Mouse (Mus musculus): Measurements from ENCODE around the gene Ebf1.

The Ebf1 gene

GRCm38 (mm10) chr11:44619131-44619886 lies 2.2 kb downstream of the Ebf1 start:
- DNase-seq (ENCODE audit: low read depth in 1 of 2, low spot score in 2 of 2), result no peak

GRCm38 (mm10) chr11:44619887-44620693 lies 3.0 kb downstream of the Ebf1 start:
- no peak for DNase-seq (ENCODE audit: low read depth in 1 of 2, low spot score in 2 of 2)

DNA sequence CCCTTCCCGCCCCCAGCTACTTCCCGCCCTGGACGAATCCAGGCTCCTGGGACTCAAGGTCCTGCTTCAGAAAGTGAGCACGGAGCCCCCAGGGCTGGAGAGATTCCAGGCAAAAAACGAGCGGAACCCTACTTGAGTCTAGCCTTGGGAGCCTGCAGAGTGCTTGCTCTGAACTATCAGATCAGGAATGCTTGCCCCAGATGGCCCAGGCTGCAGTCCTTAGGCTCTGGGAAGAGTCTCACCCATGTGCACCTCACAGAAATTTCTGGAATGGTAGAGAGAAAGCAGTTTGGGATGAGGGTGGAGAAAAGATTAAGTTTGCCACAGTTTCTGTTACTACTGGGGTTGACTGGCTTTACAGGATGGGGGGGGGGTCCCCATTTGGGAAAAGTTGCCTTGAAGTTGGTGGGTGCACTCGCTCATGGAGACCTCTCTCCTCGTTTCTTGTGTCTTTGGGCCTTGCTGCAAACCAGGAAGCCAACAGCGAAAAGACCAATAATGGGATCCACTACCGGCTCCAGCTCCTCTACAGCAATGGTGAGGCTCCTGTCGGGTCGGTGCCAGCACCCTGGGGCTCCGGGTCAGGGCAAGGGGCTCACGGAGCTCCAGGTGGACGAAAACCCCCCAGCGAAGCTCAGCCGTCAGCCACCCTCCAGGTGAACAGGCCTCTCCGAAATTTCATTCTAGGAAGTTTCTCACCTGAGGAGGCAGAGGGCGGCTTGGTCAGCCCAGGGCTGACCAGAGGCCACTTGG lies 3.8 kb downstream of the Ebf1 start:
- no peak for DNase-seq (ENCODE audit: low read depth in 1 of 2, low spot score in 2 of 2)

DNA sequence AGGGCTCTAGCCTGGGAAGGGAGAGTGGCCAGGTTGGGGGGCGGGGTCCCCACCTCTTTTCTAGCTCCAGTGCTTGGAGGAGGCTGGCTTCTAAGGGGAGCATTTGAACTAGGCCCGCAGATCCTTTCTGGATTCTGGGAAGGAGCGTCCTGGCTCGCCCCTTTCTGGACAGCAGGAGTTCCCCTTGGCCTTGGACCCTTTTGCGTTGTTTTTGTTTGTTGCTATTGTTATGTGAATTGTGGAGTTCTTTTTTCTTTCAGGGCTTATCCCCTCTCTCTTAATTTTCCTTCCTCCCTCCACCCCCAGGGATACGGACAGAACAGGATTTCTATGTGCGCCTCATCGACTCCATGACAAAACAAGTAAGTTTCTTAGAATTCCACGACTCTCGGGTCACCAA lies 4.5 kb downstream of the Ebf1 start:
- no peak for DNase-seq (ENCODE audit: low read depth in 1 of 2, low spot score in 2 of 2)

DNA sequence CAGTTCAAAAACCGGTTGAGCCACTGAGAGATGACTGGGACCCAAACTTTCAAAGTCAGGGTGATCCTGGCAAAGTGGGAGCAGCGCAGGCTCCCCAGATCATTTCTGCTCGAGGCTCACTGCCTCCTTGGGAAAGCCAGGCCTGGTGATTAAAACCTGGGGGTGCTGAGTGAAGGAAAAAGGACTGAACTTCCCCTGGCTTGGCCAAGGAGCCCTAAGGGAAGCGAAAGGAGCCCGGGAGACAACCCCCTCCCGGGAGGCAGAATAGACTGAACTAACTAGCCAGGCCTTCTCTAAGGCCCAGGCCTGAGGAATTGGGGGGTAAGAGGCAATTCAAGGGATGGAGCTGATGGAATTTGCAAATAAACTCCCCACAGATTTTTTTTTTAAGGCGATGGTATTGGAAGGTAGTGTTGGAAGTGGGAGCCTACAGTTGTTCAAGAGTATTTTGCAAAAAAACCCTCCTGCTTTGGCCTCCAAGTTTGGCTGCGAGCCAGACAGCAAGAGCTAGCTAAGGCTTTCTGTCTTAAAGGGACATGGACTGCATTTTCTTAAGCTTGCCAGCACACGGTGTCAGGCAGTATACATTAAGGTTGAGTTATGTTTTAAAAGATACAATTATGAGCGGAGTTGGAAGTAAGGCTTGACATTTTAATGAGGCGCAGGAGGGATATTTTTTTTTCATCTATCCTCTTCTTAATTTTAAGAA lies 5.1 kb downstream of the Ebf1 start:
- DNase-seq (ENCODE audit: low read depth in 1 of 2, low spot score in 2 of 2), result no peak

GRCm38 (mm10) chr11:44624564-44624963 lies 7.4 kb downstream of the Ebf1 start:
- DNase-seq (ENCODE audit: low read depth in 1 of 2, low spot score in 2 of 2), result no peak

DNA sequence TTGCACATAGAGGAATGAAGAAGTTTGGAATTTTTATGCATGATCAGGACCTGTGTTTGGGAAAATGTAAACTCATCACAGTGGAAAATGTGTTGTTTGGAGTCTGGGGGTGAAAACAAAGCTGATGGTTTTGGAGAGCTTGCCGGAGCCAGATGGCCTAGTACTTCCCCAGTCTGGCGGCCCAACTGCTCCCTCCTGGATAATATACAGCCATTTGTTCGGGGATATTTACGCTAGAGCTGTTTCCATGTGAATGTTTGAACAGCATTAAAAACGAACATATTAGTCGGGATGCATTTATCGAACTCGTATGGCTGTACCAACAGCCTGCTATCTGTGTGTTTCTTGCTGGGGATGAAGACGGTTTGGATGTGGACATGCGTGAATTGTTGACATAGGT lies 8.9 kb downstream of the Ebf1 start:
- DNase-seq (ENCODE audit: low read depth in 1 of 2, low spot score in 2 of 2), result no peak

- no peak for DNase-seq (ENCODE audit: low read depth in 1 of 2, low spot score in 2 of 2)
Observed at GRCm38 (mm10) chr11:44628412-44628811, 11.3 kb downstream of the Ebf1 start.

- no peak for DNase-seq (ENCODE audit: low read depth in 1 of 2, low spot score in 2 of 2)
Observed at GRCm38 (mm10) chr11:44632064-44632968, 15.2 kb downstream of the Ebf1 start.

DNA sequence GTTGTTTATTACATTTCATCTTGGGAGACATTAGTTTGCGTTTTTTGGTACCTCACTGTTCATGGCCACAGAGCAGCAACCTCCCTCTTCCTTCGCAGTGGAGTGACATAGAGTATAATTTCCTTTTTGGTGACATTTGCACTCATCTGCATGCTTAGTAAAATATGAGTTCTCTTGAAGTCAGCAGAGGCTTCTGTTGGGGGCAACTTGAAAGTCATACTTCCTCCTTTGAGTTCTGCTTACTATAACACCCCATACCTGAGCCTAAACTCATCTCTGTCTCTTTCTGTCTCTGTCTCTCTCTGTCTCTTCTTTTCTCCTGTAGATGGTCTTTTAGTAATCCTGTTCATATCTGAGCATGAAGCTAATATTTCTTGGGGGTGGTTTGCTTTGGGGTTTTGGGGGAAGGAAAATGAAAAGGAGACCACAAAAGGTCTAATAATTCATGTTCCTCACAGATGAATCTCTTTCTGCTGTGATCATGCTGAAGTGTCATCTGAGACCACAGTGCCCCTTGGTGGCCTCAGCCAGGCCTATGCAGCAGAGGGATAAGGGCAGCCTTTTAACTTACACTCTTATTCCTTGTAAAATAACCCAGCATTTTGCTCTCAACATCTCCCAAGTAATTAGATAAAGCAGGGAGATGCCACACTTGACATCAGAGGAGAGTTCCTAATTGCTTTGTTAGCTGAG lies 16.0 kb downstream of the Ebf1 start:
- no peak for DNase-seq (ENCODE audit: low read depth in 1 of 2, low spot score in 2 of 2)

DNA sequence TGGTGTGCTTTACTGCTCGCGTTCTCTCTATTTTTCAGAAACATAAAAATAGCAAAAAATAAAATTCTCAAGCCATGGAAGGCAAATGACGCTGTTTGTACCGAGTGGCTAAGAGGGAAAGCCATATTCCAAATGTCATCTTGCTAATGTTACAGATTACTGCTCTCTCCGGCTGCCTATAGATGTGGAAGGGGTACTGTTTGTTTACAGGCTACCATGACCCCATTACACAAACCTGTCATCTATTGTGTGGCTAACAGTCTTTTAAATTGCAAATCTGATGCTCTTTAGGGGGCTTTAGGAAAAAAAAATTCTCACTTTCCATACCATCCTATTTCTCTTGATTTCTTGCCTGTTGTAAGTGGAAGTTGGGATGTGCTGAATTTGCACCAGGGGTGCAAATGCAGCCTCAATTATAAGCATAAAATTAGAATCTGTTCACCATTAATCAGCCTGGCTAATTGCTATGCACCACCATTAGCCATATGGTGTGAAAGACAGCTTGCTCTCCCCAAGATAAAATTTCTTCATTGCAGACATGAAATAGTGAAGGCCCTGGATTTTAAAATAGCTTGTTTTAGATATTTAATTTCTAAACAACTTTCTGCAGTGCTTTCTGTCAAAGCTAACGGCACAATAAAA lies 17.6 kb downstream of the Ebf1 start:
- DNase-seq (ENCODE audit: low read depth in 1 of 2, low spot score in 2 of 2), result no peak

DNA sequence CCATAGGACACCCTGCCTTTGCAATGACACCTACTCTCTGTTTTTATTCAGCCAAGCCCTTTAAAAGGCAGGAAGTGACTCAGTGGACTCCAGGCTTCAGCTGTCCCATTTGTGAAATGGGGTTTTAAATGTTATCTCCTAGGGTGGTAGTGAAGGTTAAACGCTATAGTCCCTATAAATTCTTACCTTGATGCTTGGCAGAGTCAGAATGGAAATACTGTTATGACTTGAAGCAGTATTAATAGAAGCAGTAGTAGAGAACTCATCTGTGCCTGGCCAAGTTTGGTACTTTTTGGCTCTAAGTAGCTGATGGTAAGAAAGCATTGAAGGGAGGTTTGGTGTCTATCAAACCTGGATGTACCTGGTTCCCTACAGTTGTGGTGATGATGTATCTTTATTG lies 19.1 kb downstream of the Ebf1 start:
- DNase-seq (ENCODE audit: low read depth in 1 of 2, low spot score in 2 of 2), result no peak

GRCm38 (mm10) chr11:44638193-44638754 lies 21.2 kb downstream of the Ebf1 start:
- DNase-seq (ENCODE audit: low read depth in 1 of 2, low spot score in 2 of 2), result no peak

DNA sequence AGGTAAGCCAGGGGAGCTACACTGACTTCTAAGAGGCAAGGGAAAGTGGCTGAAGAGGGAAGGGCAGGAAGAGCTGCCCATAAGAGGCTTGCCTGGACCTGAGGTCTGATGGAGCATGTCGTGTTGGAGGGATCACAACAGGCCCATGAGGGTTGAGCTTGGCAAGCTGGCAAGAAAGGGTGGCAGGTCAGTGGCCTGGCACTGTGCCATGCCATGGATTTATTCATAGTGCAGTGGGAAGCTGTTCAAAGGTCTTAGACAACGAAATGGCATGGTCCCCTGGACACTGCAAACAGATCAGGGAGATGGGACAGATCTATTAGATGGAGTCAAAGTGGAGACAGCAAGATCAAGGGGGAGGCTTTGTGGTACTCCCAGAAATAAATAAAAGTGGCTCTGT lies 24.4 kb downstream of the Ebf1 start:
- DNase-seq (ENCODE audit: low read depth in 1 of 2, low spot score in 2 of 2), result no peak

DNA sequence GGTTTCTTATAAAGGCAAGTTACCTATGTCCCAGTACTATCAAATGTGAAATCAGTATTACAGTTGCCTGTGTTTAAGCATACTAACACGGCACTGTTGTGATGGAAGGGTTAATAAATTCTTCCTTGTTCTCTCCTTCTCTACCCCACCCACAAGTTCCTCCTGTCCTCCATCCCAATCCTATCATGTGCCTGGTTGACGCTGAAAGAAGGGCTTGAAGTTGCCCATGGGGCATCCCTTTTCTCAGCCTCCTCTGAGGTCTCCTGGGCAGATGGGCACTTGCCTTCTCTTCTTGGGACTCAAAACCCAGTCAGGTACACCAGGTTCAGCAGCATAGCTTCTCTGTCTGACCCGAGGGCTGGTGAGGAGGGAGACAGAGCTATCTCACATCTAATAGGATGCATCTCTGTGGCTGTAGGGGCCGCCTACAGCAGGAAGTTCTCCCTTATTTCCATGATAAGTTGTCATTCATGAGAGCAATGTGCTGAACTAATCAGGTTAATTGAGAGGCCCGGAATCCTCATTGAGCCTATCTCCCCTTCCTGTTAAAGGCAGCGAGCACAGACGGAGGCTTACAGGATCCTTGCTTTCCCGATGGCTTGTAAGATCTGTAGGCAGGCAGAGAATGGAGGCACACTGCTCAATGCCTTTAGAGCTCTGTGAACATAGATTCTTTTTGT lies 37.4 kb downstream of the Ebf1 start:
- no peak for DNase-seq (ENCODE audit: low read depth in 1 of 2, low spot score in 2 of 2)

- no peak for DNase-seq (ENCODE audit: low read depth in 1 of 2, low spot score in 2 of 2)
Observed at GRCm38 (mm10) chr11:44655468-44655867, 38.4 kb downstream of the Ebf1 start.

- no peak for DNase-seq (ENCODE audit: low read depth in 1 of 2, low spot score in 2 of 2)
Observed at GRCm38 (mm10) chr11:44656916-44657315, 39.8 kb downstream of the Ebf1 start.

DNA sequence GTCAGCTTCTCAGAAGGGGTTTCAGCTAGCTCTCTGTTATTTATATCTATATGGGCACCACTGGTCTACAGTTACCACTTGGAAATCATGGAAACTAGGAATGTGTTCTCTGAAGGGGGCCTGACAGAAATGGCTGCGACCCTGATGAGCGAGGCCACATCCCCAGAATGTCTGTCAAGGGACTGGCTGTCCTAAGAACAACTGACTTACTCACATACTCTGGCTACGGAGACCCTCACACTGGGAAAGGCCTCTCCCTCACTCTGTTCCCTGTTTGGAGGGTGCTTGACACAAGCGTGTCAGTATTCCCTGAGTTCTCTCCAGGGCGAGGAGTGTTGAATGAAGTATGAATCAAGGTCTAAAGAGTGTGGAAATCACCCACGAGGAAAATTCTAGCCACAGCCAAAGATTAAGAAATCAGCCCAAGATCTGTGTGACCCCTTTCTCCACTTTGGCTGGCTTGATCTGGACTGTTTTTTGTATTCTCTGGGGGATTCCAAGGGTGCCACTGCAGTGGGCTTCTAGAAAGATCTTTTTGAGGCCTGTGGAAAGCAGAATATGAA lies 40.8 kb downstream of the Ebf1 start:
- DNase-seq (ENCODE audit: low read depth in 1 of 2, low spot score in 2 of 2), result no peak

Data from monocyte, adult 2 months (primary cell).